Mouse (Mus musculus): ENCODE measurements around the gene Prss44. TPM values are rescaled to one million over a fixed set of nuclear protein-coding genes. Genes with fewer than 3 reads are reported as not detected.
A peak's percentile ranks its signal among the peaks of the same experiment; 100 is the strongest.

The Prss44 gene
- total RNA-seq, 4 experiments from 2014 or later: not detected

GRCm38 (mm10) chr9:110826390-110826789 is 12.6 kb downstream of the Prss44 start, which contains the start of gene Prss43:
Gene Prss43, plus strand, starts transcription at chr9:110826690.
- DNase-seq (ENCODE audit: low spot score in 2 of 2): no peak

DNA sequence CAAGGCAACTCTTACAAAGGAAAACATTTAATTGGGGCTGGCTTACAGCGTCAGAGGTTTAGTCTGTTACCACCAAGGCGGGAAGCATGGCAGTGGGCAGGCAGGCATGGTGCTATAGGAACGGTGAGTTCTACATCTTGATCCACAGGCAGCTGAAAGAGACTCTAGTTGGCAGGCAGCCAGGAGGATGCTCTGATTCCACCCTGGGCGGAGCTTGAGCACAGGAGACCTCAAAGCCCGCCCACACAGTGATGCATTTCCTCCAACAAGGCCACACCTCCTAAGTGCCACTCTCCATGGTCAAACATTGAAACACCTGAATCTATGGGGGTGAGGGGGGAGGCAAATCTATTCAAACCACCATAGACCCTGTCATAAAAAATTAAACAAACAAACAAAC is 19.2 kb downstream of the Prss44 start:
- no peak for DNase-seq (ENCODE audit: low spot score in 2 of 2)

DNA sequence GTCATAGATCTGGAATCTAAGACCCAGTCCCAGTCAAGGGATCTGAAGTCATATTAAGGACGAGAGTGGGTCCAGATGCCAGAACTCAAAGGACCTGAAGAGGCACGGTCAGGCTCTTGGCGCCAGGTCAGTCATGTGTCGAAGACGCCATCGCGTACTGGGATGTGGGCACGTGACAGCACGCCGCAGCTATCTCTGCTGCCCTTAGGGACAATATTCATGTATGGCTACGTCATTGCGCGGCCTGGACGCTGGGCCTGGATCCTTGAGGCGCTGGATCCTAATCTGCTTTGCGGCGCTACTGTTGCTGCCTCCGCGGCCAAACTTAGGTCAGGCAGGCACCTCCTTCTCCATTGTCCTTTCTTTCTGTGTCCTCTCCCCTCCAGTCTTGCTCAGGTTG is 20.6 kb downstream of the Prss44 start, which contains the start of gene Prss45:
Gene Prss45 (plus strand): TSS at position 178 of the 400 bp plus-strand sequence.
- no peak for DNase-seq (ENCODE audit: low spot score in 2 of 2)

DNA sequence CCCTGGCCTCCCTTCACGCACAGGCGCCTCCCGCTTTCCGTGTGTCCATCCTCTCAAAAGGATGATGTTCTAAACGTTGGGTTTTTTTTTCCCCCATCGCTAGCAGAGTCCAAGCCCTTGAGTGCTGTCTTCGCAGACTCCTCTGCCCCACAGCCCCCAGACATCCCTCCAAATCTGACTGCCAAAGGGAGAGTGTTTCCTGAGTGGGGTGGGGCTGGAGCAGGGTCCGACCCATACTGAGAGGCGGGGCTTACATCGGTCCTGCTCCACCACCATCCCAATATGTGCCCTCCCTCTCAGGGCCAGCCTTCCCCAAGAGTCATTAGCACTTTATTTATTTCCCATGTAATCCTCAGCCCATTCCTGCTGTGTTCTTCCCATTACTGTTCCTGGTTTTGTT is 21.2 kb downstream of the Prss44 start:
- no peak for DNase-seq (ENCODE audit: low spot score in 2 of 2)

DNA sequence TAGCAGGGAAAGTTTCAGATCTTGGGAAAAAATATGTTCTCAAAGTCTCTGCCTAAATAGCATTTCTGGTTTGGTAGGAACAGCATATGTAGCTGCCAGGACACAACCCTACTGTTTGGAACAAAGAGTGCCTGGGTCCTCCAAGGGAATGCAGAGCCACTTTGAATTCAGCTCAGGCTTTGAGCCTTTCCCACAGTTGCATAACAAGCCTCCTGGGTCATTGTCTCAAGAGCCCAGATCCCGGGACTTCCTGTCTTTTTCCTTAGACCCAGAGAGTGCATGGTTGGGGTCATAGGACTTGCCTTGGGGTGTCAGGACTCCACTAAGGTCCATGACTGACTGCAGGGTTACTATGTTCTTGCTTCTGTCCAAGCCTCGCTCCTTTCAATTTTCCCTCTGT is 22.3 kb downstream of the Prss44 start:
- peak in 1 of 2 experiments; percentile 45 for DNase-seq (ENCODE audit: low spot score in 2 of 2)

DNA sequence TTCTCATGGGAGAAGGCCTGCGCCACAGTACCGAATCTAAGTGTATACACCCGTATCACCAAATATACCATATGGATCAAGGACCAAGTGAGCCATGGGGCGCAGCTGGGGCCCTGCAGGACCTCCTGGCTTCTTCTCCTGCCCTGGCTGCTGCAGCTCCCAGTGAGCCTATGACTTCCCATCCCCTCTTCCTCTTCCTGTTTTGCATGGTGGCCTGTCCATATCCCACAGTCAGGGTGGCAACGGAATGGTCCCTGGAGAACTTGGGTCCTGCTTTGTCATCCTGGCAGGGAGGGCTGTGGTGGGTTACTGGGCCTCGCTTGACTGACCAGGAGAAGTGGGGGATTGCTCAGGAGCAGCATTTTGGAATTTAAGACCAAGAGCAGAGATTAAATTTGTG is 27.1 kb downstream of the Prss44 start:
- no peak for DNase-seq (ENCODE audit: low spot score in 2 of 2)

- DNase-seq (ENCODE audit: low spot score in 2 of 2): no peak
These were observed 27.6 kb downstream of the Prss44 start for GRCm38 (mm10) chr9:110841438-110841837.

GRCm38 (mm10) chr9:110844206-110844605 is 30.4 kb downstream of the Prss44 start, which contains the start of gene Prss46:
Gene Prss46, plus strand, starts transcription at chr9:110844506.
- DNase-seq (ENCODE audit: low spot score in 2 of 2): no peak

- DNase-seq (ENCODE audit: low spot score in 2 of 2): no peak
These were observed 35.4 kb downstream of the Prss44 start for GRCm38 (mm10) chr9:110849162-110849561.

DNA sequence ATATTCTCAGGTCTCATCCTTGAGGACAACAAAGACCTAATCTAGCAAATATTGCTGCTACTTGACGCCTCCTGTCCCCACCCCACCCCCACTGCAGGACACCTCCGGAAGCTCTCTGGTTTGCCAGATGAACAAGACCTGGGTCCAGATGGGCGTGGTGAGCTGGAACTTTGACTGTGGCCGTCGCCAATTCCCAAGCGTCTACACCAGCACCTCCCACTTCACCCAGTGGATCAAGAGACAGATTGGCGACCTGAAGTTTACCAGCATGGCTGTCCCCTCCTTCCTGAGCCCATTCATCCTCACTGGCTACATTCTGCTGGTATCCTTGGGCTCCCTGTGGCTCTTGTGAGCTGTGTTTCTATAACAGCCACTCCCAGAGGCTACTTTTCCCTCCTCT is 42.1 kb downstream of the Prss44 start:
- DNase-seq (ENCODE audit: low spot score in 2 of 2): no peak

DNA sequence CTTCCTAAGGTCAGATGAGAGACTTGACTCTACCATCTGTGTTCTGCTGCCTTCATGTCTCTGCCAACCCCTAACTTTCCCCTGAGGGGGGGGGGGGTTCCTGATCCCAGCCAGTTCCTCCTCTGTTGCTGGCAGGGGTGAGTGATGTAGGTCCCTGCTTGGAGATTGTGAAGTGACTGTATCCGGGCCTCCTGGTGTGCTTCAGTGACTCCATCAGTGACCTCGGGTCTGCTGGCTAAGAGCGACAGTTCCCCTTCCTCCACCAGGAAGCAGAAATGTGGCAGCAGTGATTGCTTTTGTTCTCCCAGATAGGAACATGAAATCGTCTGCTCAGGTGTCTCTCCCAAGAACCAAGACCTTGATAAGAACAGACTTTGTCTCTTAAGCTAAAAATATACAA is 43.1 kb downstream of the Prss44 start:
- DNase-seq (ENCODE audit: low spot score in 2 of 2): no peak

DNA sequence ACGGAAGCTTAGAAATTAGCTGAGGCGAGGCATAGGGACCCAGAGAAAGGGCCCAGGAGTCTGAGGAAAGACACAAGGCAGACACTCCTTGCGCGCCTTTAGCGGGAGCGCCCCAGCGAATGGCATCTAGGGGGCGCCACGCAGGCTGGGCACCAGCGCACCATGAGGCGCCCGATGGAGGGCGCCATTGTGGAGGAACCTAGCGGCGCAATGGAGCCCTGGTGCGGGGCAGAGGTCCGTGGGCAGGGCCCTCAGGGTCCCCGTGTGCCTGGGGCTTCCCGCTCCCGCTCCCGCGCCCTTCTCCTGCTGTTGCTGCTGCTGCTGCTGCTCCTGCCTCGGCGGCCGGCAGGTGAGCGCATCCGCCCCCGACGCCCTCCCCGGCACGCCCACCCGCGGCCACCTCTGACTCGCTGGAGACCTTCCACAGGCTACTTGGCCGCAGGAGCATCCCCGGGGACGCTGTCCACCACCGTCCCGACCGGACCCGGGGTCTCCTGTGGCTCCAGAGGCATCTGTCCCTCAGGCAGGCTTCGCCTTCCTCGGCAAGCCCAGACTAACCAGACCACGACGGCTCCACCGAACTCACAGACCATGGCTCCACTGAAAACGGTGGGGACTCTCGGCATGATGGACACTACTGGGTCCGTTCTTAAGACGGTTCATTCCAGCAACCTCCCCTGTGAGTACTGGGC is 44.1 kb downstream of the Prss44 start, which contains the start of gene Prss50:
Gene Prss50 (plus strand): TSS at position 187 of the 692 bp plus-strand sequence.
- DNase-seq (ENCODE audit: low spot score in 2 of 2): no peak

GRCm38 (mm10) chr9:110858523-110858922 is 44.7 kb downstream of the Prss44 start:
- DNase-seq (ENCODE audit: low spot score in 2 of 2): no peak

DNA sequence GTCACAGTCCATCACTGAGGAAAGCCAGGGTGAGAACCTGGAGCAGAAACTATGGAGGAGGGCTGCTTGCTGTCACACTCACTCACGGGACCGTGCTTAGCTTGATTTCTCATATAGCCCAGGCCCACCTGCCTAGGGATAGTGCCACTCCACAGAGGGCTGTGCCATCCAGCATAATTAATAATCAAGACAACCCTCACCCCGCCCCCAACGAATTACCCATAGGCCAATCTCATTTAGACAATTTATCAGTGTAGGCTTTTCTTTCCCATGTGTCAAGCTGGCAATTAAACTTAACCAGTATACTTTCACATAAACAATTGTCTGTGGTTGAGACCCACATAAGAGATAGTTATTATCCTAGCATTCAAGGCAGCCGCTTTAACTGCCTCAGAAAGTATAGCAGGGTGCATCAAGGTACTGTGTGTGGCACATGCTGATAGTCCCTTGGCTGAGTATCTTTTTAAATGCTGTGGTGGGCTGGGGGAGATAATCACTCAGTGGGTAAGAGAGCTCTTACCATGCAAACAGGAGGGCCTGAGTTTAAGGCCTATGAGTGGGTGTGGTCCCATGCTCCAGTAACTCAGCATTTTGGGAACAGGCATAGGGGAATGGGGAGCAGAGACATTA is 45.3 kb downstream of the Prss44 start:
- no peak for DNase-seq (ENCODE audit: low spot score in 2 of 2)

DNA sequence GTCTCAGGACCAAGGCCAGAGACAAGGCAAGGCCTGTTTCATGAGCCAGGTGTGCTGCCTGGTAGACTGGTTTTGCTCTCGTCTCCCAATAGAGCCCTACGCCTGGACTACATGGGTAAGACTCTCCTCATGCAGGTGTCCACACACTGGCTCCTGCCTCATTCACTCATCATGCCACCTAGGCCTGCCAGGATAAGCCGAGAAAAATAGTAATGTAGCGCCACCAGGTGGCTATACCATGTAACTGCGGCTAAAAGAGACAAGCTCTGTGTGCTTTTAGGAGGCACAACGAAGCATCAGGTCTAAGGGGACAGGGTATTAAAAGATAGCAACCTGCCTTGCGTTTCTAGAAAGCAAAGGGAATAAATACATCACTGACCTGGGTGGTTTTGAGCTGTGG is 57.2 kb downstream of the Prss44 start:
- no peak for DNase-seq (ENCODE audit: low spot score in 2 of 2)

Other genes with a start within 250 kb of the Prss44 start
- gene Nradd, start 189.5 kb upstream of the Prss44 start, total RNA-seq (2022): 1 to 10 TPM; 1.4 to 2.9 (median 2.6) TPM
- 10 to 100 TPM; 11.9 to 14.6 (median 12.6) TPM for gene Nbeal2, start 159.8 kb upstream of the Prss44 start, total RNA-seq (2022)
- gene Ccdc12, start 157.5 kb upstream of the Prss44 start, total RNA-seq (2022): 10 to 100 TPM; 69.7 to 73.5 (median 72.6) TPM
- 1 to 10 TPM in 3 of 4 experiments, not detected in 1; 2.4 to 3.2 (median 2.6) TPM for gene Myl3, start 72.1 kb upstream of the Prss44 start, total RNA-seq (2022)
- gene Pth1r, start 66.8 kb upstream of the Prss44 start, total RNA-seq (2022): 1 to 10 TPM; 8.4 to 8.7 (median 8.6) TPM
- gene Prss42, start 15.8 kb upstream of the Prss44 start, total RNA-seq (2022): not detected
- gene Prss43, start 12.7 kb downstream of the Prss44 start, total RNA-seq (2022): under 1 TPM; 0.14 to 0.35 (median 0.25) TPM
- gene Prss45, start 20.6 kb downstream of the Prss44 start, total RNA-seq (2022): under 1 TPM in 3 of 4 experiments, not detected in 1; 0.30 to 0.91 (median 0.91) TPM
- gene Prss46, start 30.5 kb downstream of the Prss44 start, total RNA-seq (2022): not detected
- gene Prss50, start 44.0 kb downstream of the Prss44 start, total RNA-seq (2022): 1 to 10 TPM in 3 of 4 experiments, under 1 TPM in 1; 0.95 to 2.3 (median 1.9) TPM
- gene Als2cl, start 65.9 kb downstream of the Prss44 start, total RNA-seq (2022): 10 to 100 TPM in 2 of 4 experiments, 1 to 10 TPM in 2; 8.4 to 13.0 (median 10.4) TPM
- 1 to 10 TPM; 3.1 to 6.1 (median 4.1) TPM for gene Tmie, start 66.1 kb downstream of the Prss44 start, total RNA-seq (2022)
- gene Fam240a, start 102.9 kb downstream of the Prss44 start, total RNA-seq (2022): not detected
- under 1 TPM in 2 of 4 experiments, not detected in 2; 0.77 to 0.84 TPM for gene Tdgf1, start 132.2 kb downstream of the Prss44 start, total RNA-seq (2022)
- gene Lrrc2, start 137.6 kb downstream of the Prss44 start, total RNA-seq (2022): 1 to 10 TPM in 3 of 4 experiments, under 1 TPM in 1; 0.70 to 2.1 (median 1.5) TPM
- under 1 TPM in 3 of 4 experiments, not detected in 1; 0.26 to 0.48 (median 0.39) TPM for gene Rtp3, start 176.6 kb downstream of the Prss44 start, total RNA-seq (2022)
- not detected for gene Ltf, start 205.3 kb downstream of the Prss44 start, total RNA-seq (2022)
- gene Ccrl2, start 243.5 kb downstream of the Prss44 start, total RNA-seq (2022): 1 to 10 TPM in 1 of 4 experiments, under 1 TPM in 3; 0.51 to 1.5 (median 0.84) TPM

All from left cerebral cortex, adult 8-10 months (tissue).